Mouse (Mus musculus) gastrocnemius, postnatal 10 days (tissue): ENCODE results near the gene Phf7. TPM values are rescaled to one million over a fixed set of nuclear protein-coding genes. Genes with fewer than 3 reads are reported as not detected.

Experiments
- DNase-seq: peaks from one replicate; pipeline ENCODE4 v3.0.0; 2021; ENCODE audit warnings: mixed read lengths
- total RNA-seq, 2 experiments: library from RNA; stranded (reverse); gene quantifications; 2 replicates each; pipeline ENCODE4 v1.2.3; 2021

Gene Phf7
- total RNA-seq, 2 experiments from 2014 or later: 6.2 to 6.7 TPM

DNA sequence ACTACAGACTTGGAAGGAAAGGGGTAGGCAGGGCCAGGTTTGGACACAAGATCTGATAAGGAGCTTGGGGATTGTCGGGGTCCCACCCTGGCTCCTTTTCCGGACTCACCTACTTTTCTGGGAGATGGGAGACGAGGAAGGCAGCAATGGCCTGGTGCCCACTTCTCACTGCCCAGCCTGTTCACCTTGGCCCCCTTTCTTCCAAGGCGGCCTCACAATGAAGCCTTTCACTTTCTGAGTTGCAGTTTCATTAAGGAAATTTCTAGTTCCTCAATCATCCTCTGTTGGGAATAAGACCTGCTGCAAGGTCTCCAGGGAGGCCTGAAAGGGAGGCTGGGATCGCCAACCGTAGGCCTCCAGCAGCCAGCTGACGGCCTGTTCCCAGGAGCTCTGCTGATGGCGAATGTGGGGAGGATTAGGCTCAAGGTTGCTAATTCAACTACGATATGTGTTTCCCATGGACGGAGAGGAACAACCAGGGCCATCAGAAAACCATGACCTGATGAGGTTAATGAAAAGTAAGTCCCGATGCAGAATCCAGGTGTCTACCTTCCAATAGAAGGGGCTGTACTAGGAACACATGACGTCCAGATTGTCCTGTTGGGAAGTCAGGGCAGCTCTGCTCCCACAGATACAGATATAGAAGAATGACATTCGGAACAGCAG lies 18.6 kb downstream of the Phf7 start:
- no peak for DNase-seq

GRCm38 (mm10) chr14:31230442-31230841 lies 20.7 kb downstream of the Phf7 start:
- DNase-seq: no peak

- DNase-seq: no peak
Observed at GRCm38 (mm10) chr14:31228234-31228633, 22.9 kb downstream of the Phf7 start.

- DNase-seq: peak; percentile 48
Observed at GRCm38 (mm10) chr14:31226978-31227377, 24.1 kb downstream of the Phf7 start.

DNA sequence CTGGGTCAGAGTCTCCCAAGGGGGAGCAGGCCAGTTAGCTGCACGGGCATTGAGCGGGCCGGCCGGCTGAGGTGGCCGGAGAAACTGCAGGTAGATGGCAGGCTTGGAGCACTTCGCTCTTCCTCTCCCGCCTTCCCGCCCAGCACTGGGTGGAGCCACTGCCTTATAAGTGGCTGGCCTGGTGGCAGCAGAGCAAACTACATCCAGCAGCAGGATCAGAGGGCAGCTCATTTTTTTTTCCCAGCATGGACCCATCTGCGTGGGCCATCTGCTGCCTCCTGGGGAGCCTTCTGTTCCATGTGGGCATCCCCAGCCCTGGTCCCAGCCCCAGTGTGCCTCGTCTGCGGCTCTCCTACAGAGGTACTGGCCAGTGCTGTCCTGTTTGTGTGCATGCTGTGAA lies 33.5 kb downstream of the Phf7 start, which contains the start of gene Sema3g:
Gene Sema3g, plus strand, starts transcription at position 195 of the 400 bp plus-strand sequence.
- DNase-seq: peak; percentile 54

GRCm38 (mm10) chr14:31216846-31217245 lies 34.3 kb downstream of the Phf7 start, which contains the start of gene Nisch:
Gene Nisch (minus strand): TSS chr14:31216946.
- no peak for DNase-seq

DNA sequence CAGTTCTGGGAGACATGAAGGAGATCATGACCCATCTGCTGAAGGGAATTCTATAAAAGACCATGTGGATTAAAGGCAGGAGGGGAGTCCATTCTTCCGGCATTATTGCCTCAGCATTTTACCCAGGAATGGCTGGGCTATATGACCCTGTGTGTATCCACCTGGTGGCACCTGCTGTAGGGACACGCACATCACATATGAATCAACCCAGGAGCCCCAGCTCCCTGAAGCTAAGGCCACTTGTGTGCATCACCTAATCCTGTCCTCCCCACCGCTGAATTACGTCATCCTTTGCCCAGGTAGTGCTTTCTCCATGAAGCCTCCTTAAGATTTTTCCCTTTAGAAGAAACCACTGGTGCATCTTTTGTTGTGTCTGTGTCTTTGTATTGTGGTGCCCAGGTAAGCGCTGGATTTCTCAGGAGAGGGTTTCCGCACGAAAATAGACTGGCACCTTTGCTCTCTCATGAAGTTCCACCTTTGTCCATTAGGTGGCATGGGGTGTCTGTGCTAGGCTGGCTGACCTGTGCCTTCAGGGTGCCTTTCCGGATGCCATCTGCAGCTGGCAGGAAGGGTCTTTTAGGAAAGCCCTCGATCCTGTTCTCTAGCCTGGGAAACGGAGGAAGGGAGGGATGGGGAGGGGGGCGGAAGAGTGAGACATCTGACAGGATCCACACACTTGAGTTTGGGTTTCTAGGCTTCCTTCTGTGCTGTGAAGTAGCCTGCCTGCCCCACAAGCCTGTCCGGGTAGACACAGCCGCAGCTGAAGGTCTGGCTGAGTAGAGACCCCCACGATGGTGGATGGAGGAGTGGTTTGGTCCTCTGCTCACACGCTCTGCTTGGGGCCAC lies 35.7 kb downstream of the Phf7 start:
- DNase-seq: peak; percentile 56

GRCm38 (mm10) chr14:31214684-31215083 lies 36.4 kb downstream of the Phf7 start:
- no peak for DNase-seq

DNA sequence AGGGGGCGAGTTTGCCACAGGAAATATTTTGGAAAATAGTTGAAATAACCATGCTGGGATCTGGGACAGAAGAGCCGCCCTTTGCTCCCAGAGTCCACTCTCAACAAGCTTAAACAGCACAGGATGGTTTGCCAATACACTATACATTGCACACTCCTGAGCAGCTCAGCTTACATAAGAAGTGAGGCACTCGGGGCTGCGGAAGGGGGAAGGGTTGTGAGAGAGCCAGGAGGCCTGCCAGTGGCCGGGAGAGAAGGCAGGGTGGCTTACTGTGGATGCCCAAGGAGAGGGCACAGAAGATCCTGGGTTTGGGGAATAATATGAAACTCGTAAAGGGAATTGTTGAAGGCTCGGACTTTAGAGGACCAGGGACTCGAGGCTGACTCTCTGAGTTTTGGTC lies 37.2 kb downstream of the Phf7 start:
- no peak for DNase-seq

- no peak for DNase-seq
Observed at GRCm38 (mm10) chr14:31212499-31212898, 38.6 kb downstream of the Phf7 start.

GRCm38 (mm10) chr14:31211854-31212253 lies 39.3 kb downstream of the Phf7 start:
- DNase-seq: no peak

DNA sequence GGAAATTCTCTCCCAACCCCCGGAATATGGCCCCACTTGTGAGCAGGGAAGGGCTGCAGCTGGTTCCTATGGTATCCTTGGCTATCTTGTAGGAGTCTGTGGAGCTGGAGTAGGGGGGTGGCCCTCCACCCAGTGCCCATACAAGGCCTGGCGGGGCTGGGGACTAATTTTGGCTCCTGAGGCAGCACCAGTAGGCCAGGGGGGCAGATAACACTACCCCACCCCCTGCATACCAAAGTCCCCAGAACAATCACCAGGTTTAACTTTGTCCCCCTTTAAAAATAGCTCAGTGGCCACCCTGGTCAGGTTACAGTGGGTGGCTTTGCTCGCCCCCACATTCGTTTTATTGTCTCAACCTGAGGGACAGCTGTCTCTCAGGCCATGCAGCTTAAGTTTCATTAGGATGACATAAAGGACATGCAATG lies 42.0 kb downstream of the Phf7 start:
- no peak for DNase-seq

DNA sequence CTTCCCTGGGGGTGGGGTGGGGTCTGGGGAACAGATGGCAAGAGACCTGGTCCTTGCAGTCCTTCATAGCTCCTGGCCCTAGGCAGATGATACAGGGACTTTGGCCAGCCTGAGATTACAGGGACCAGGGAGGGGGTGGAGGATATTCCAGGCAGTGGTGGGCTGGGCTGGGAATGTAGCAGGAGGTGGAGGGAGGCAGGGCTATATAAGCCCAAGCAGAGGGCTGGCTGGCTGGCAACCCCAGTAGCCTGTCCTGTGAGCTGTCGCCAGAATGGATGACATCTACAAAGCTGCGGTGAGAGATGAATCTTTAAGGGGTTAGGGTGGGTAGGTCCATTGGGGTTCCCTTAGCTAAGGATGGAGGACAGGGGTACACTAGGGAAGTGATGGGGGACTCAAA lies 43.0 kb downstream of the Phf7 start, which contains the start of gene Tnnc1:
Gene Tnnc1, plus strand, starts transcription at position 229 of the 400 bp plus-strand sequence.
- no peak for DNase-seq

- DNase-seq: no peak
Observed at GRCm38 (mm10) chr14:31207070-31207830, 43.9 kb downstream of the Phf7 start.

- peak; percentile 97 for DNase-seq
Observed at GRCm38 (mm10) chr14:31206472-31206981, 44.6 kb downstream of the Phf7 start.

DNA sequence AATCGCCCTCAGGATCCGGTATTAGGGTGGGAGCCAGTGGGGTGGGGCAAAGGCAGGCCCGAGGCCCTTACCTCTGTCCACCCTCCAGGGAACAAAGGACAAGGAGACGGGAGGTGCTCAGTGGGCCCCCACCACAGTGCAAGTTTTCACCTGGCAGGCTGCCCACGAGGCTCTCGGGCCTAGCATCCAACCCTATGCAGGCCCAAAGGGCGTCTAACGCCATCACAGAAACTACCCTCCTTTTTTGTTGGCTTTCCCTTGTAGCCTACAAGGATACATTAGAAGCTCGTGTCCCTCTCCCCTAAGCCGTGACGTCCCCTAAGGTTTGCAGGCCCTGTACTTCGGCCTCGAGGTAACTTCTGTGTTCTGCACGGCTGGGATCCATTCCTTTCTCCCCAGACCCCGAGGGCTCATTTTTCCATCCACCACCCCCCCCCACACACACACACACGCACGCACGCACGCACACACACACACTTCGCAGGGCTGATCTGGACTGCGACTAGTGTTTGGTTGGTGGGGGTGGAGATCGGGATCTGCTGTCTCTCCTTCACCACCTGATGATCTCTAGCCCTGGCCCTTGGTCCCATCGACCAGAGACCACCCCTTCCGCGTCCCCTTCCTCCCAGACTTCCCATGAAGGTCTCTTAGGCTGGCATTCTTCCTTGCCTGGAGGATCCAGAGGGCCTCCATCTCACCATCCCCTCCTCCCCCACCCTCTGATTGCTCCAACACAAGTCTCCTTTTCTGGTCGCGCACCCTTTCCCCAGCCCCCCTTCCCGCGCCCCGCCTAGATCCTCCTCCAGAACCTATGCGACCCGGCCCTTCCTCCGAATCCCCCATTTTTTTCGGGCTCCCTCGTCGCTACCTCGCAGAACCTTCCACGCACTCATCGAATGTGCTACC lies 45.3 kb downstream of the Phf7 start:
- DNase-seq: peak; percentile 71

- DNase-seq: no peak
Observed at GRCm38 (mm10) chr14:31205244-31205561, 45.9 kb downstream of the Phf7 start.

- DNase-seq: no peak
Observed at GRCm38 (mm10) chr14:31204844-31205243, 46.3 kb downstream of the Phf7 start.

DNA sequence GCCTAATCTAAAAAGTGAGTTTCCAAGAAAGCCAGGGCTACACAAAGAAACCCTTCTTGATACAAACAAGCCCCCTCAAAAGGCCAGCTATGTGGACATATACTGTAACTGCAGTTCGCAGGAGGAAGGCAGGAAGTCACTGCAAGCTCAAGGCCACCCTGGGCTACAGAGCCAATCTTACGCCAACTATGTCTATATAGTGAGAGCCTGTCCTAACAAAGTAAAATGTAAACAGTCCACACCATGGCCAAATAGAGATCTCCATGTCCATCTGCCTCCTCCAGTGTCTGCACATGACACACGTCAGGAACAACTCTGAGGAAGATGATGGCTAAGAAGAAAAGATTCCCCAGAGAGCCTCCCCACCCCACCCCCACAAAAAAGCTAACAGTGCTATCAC lies 51.1 kb downstream of the Phf7 start:
- DNase-seq: no peak

DNA sequence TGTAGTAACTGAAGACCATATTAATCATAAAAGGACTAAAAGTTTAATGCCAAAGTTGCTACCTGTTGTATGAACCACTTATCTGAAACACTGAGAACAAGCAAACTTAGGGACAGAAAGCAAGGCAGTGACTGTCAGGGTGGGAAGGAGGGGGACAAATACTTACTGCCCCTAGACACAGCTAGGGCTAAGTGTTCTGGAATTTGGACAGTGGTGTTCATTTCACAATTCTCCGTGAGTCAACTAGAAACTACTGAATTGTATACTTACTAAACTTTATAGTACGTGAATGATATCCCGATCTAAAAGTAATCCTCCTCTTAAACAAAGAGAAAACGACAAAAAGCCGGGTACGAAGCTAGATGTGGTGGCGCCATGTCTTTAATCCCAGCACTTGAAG lies 51.5 kb downstream of the Phf7 start:
- DNase-seq: no peak
